Mouse (Mus musculus) lung, embryonic 14.5 days (tissue): ENCODE results near the gene Zcchc18. TPM values are rescaled to one million over a fixed set of nuclear protein-coding genes. Genes with fewer than 3 reads are reported as not detected.

Source experiments
- ATAC-seq: fragments of 200-750 bp; cut with Nextera tagmentation; 2 replicates; pipeline ENCODE4 v1.8.0; 2017; ENCODE audit warnings: mild to moderate bottlenecking, moderate TSS enrichment, moderate library complexity; ENCODE audit not compliant: insufficient read depth
- DNase-seq: peaks from one replicate; pipeline ENCODE4 v3.0.0-alpha.2; 2015
- H3K27ac ChIP-seq: fragments of 300-500 bp; sonication (generic); 2 replicates; pipeline ENCODE4 v1.5.1; 2014; ENCODE audit warnings: low read depth, mild to moderate bottlenecking, moderate library complexity
- H3K27me3 ChIP-seq: fragments of 300-500 bp; sonication (generic); 2 replicates; pipeline ENCODE4 v1.6.1; 2014; ENCODE audit warnings: low read length, control low read depth; ENCODE audit not compliant: insufficient read depth
- H3K36me3 ChIP-seq: fragments of 300-500 bp; sonication (generic); 2 replicates; pipeline ENCODE4 v1.6.1; 2014; ENCODE audit warnings: control low read depth; ENCODE audit not compliant: insufficient read depth
- H3K4me1 ChIP-seq: fragments of 300-500 bp; sonication (generic); 2 replicates; pipeline ENCODE4 v1.6.1; 2014; ENCODE audit warnings: antibody characterized with exemption, control low read depth; ENCODE audit not compliant: insufficient read depth
- H3K4me2 ChIP-seq: fragments of 300-500 bp; sonication (generic); 2 replicates; pipeline ENCODE4 v1.6.1; 2014; ENCODE audit warnings: mild to moderate bottlenecking
- H3K4me3 ChIP-seq: fragments of 300-500 bp; sonication (generic); 2 replicates; pipeline ENCODE4 v1.5.1; 2014; ENCODE audit warnings: low read depth, low read length
- H3K9ac ChIP-seq: fragments of 300-500 bp; sonication (generic); 2 replicates; pipeline ENCODE4 v1.6.1; 2014
- H3K9me3 ChIP-seq: fragments of 300-500 bp; sonication (generic); 2 replicates; pipeline ENCODE4 v1.6.1; 2016; ENCODE audit warnings: low read depth, low read length, control low read depth
- CTCF ChIP-seq: IDR thresholded peaks from 2 replicates; pipeline ENCODE4 v1.5.1; 2016; ENCODE audit warnings: antibody characterized with exemption, low read depth
- WGBS: fragments of 180-500 bp; shearing (Covaris S2); extraction: QIAGEN DNeasy Blood & Tissue Kit; methylation state at CpG from one replicate; pipeline ENCODE4 v1.1.7; 2014; 5-methylcytosine and 5-hydroxymethylcytosine counted together
- polyA plus RNA-seq: library from polyadenylated mRNA; unstranded; fragments of >200 nt; fragmentation: Nextera tagmentation; extraction: Ambion mirVana; gene quantifications from 2 replicates; pipeline ENCODE4 v1.2.1, GENCODE M21; 2014

Zcchc18 gene
- polyA plus RNA-seq, 1 experiment from 2014 or later: 15.6 TPM

- Histone ChIP-seq H3K27ac (no peak overlapping the region), H3K4me2 (no peak overlapping the region), H3K36me3 (no peaks in the 10 kb centered on the region), H3K4me3 (no peak overlapping the region), H3K27me3 (no peaks in the 10 kb centered on the region), H3K9me3 (no peaks in the 10 kb centered on the region), H3K9ac (no peak overlapping the region), H3K4me1 (no peaks in the 10 kb centered on the region)
- no peak for TF ChIP-seq CTCF
- ATAC-seq: no peak
- no peak for DNase-seq
Observed at GRCm38 (mm10) chrX:136986039-136986438, 6.9 kb upstream of the Zcchc18 start.

GRCm38 (mm10) chrX:136991274-136991673 lies 1.7 kb upstream of the Zcchc18 start:
- 64% methylated on average over 2 of the region's 2 CpGs for WGBS
- no peak for DNase-seq
- Histone ChIP-seq H3K4me2 (no peak overlapping the region), H3K27me3 (0 out of 2 replicates have a peak, but pooled peaks cover 10% of the 10 kb centered on the region), H3K27ac (no peak overlapping the region), H3K9ac (no peak overlapping the region), H3K36me3 (no peaks in the 10 kb centered on the region), H3K4me1 (no peaks in the 10 kb centered on the region), H3K4me3 (no peak overlapping the region), H3K9me3 (no peaks in the 10 kb centered on the region)
- no peak for ATAC-seq
- no peak for TF ChIP-seq CTCF

GRCm38 (mm10) chrX:136992191-136992965 lies 577 bp upstream of the Zcchc18 start:
- Histone ChIP-seq H3K4me2 (peak overlapping the region; percentile 62), H3K27me3 (0 out of 2 replicates have a peak, but pooled peaks cover 10% of the 10 kb centered on the region), H3K27ac (no peak overlapping the region), H3K9ac (no peak overlapping the region), H3K4me3 (peak overlapping the region; percentile 32), H3K36me3 (no peaks in the 10 kb centered on the region), H3K4me1 (no peaks in the 10 kb centered on the region), H3K9me3 (no peaks in the 10 kb centered on the region)
- DNase-seq: no peak
- TF ChIP-seq CTCF: no peak
- 15% methylated on average over 19 of the region's 19 CpGs for WGBS
- ATAC-seq: peak; percentile 43; the same call in 1 of the 2 replicates

GRCm38 (mm10) chrX:136993641-136994040 lies 686 bp downstream of the Zcchc18 start:
- no peaks in the 10 kb centered on the region for H3K36me3 ChIP-seq
- ATAC-seq (no peak), DNase-seq (no peak)
- peak overlapping the region; percentile 32 for H3K4me3 ChIP-seq
- TF ChIP-seq CTCF: no peak
- 31% methylated on average over 13 of the region's 14 CpGs for WGBS
- H3K9ac ChIP-seq: no peak overlapping the region
- 0 out of 2 replicates have a peak, but pooled peaks cover 10% of the 10 kb centered on the region for H3K27me3 ChIP-seq
- H3K9me3 ChIP-seq: no peaks in the 10 kb centered on the region
- peak overlapping the region; percentile 62 for H3K4me2 ChIP-seq
- no peak overlapping the region for H3K27ac ChIP-seq
- no peaks in the 10 kb centered on the region for H3K4me1 ChIP-seq

- ATAC-seq (no peak), DNase-seq (no peak)
- no peak for TF ChIP-seq CTCF
- no peak overlapping the region for H3K4me3 ChIP-seq
- H3K27ac ChIP-seq: no peak overlapping the region
- 80% methylated on average over 2 of the region's 2 CpGs for WGBS
- H3K36me3 ChIP-seq: no peaks in the 10 kb centered on the region
- no peaks in the 10 kb centered on the region for H3K4me1 ChIP-seq
- no peaks in the 10 kb centered on the region for H3K9me3 ChIP-seq
- H3K4me2 ChIP-seq: no peak overlapping the region
- no peak overlapping the region for H3K9ac ChIP-seq
- H3K27me3 ChIP-seq: 0 out of 2 replicates have a peak, but pooled peaks cover 10% of the 10 kb centered on the region
Observed at GRCm38 (mm10) chrX:136996256-136996655, 3.3 kb downstream of the Zcchc18 start.

- H3K36me3 ChIP-seq: 0 out of 2 replicates have a peak, but pooled peaks cover 8% of the 10 kb centered on the region
- peak; percentile 65; the same call in 1 of the 2 replicates for ATAC-seq
- no peaks in the 10 kb centered on the region for H3K4me1 ChIP-seq
- H3K27me3 ChIP-seq: no peaks in the 10 kb centered on the region
- no peak overlapping the region for H3K4me3 ChIP-seq
- TF ChIP-seq CTCF: peak; percentile 67
- H3K4me2 ChIP-seq: no peak overlapping the region
- H3K9ac ChIP-seq: no peak overlapping the region
- no peak overlapping the region for H3K27ac ChIP-seq
- no peaks in the 10 kb centered on the region for H3K9me3 ChIP-seq
- 50% methylated on average over 6 of the region's 6 CpGs for WGBS
- DNase-seq: peak; percentile 83
Observed at GRCm38 (mm10) chrX:137015099-137015709, 22.2 kb downstream of the Zcchc18 start.

GRCm38 (mm10) chrX:137017668-137018067 lies 24.7 kb downstream of the Zcchc18 start:
- TF ChIP-seq CTCF: no peak
- Histone ChIP-seq H3K4me1 (no peaks in the 10 kb centered on the region), H3K4me2 (no peak overlapping the region), H3K9ac (no peak overlapping the region), H3K36me3 (0 out of 2 replicates have a peak, but pooled peaks cover 3% of the 10 kb centered on the region), H3K27ac (no peak overlapping the region), H3K27me3 (no peaks in the 10 kb centered on the region), H3K9me3 (no peaks in the 10 kb centered on the region), H3K4me3 (no peak overlapping the region)
- WGBS: 69% methylated on average over 1 of the region's 1 CpGs
- DNase-seq (no peak), ATAC-seq (no peak)
